Mouse (Mus musculus): ENCODE results near the gene Icam5.

- TF ChIP-seq CTCF (conservative IDR thresholded peaks at IDR 0.05; ENCODE audit: insufficient read depth, insufficient read length, low read depth, low read length) (no peak), POLR2A (IDR thresholded peaks at IDR 0.05; ENCODE audit: low read depth, low read length) (no peak)
Observed at GRCm38 (mm10) chr9:21018600-21018999, 13.3 kb upstream of the Icam5 start.
